Mouse (Mus musculus) ES-E14 (cell line): ENCODE data around the gene Stx8. TPM values are rescaled to one million over a fixed set of nuclear protein-coding genes. Genes with fewer than 3 reads are reported as not detected.
A peak's percentile ranks its signal among the peaks of the same experiment; 100 is the strongest.

Source experiments
- DNase-seq: peaks from one replicate; pipeline ENCODE4 v3.0.0-alpha.2; 2013; ENCODE audit warnings: low read depth, low spot score
- H3K27ac ChIP-seq: 2 replicates; pipeline ENCODE4 v1.5.1; 2012; ENCODE audit warnings: low read depth, mild to moderate bottlenecking, low read length, moderate library complexity, mixed read lengths; ENCODE audit not compliant: poor library complexity, insufficient read depth, severe bottlenecking
- H3K36me3 ChIP-seq: 2 replicates; pipeline ENCODE4 v1.6.1; 2012; ENCODE audit warnings: mild to moderate bottlenecking, low read length, moderate library complexity, mixed read lengths; ENCODE audit not compliant: control insufficient read depth, poor library complexity, insufficient read depth, severe bottlenecking
- H3K4me1 ChIP-seq, 2 experiments: fragments of 150-350 bp in 1 of 2; sonication (generic) in 1 of 2; 2 replicates each; pipeline ENCODE4 v1.6.1; 2012; ENCODE audit warnings: low read length in 2 of 2, mild to moderate bottlenecking in 1 of 2, mixed read lengths in 1 of 2; ENCODE audit not compliant: control insufficient read depth in 2 of 2, insufficient read depth in 2 of 2, poor library complexity in 1 of 2
- H3K4me3 ChIP-seq, 2 experiments: fragments of 150-350 bp in 1 of 2; sonication (generic) in 1 of 2; 2 replicates each; pipeline ENCODE4 v1.5.1; 2012; ENCODE audit warnings: low read length in 2 of 2, low read depth in 1 of 2, mild to moderate bottlenecking in 1 of 2, mixed read lengths in 1 of 2; ENCODE audit not compliant: insufficient read depth in 1 of 2, poor library complexity in 1 of 2, severe bottlenecking in 1 of 2
- H3K9ac ChIP-seq: 2 replicates; pipeline ENCODE4 v1.6.1; 2012; ENCODE audit warnings: low read depth, mild to moderate bottlenecking, low read length, mixed read lengths; ENCODE audit not compliant: poor library complexity, insufficient read depth, severe bottlenecking
- H3K9me3 ChIP-seq: fragments of 150-350 bp; sonication (generic); 2 replicates; pipeline ENCODE4 v1.6.1; 2012; ENCODE audit warnings: low read depth, mild to moderate bottlenecking, low read length; ENCODE audit not compliant: control insufficient read depth, insufficient read depth
- CHD2 ChIP-seq: IDR thresholded peaks from 2 replicates; pipeline ENCODE4 v1.6.1; 2014; ENCODE audit warnings: mild to moderate bottlenecking, low read depth, low read length, inconsistent platforms
- HCFC1 ChIP-seq: IDR thresholded peaks from 2 replicates; pipeline ENCODE4 v1.6.1; 2012; ENCODE audit warnings: low read length, inconsistent platforms, borderline replicate concordance; ENCODE audit not compliant: insufficient read depth
- MAFK ChIP-seq: IDR thresholded peaks from 2 replicates; pipeline ENCODE4 v1.6.1; 2014; ENCODE audit warnings: mild to moderate bottlenecking, low read depth, low read length, inconsistent platforms; ENCODE audit not compliant: insufficient read depth
- ZC3H11A ChIP-seq: IDR thresholded peaks from 2 replicates; pipeline ENCODE4 v1.6.1; 2012; ENCODE audit warnings: low read depth, mild to moderate bottlenecking, inconsistent platforms, low read length, borderline replicate concordance
- ZNF384 ChIP-seq: IDR thresholded peaks from 2 replicates; pipeline ENCODE4 v1.6.1; 2012; ENCODE audit warnings: low read depth, low read length, inconsistent platforms
- in situ Hi-C, 2 experiments: fragments of 600-800 bp; cut with MboI; formaldehyde crosslinking; loops; one replicate each; pipeline ENCODE4 v1.15.1; 2025; ENCODE audit warnings: low sequenced_read_pairs in 2 of 2, inconsistent platforms in 1 of 2; ENCODE audit not compliant: unreplicated experiment in 2 of 2
- total RNA-seq: library from RNA; depleted of rRNA; stranded (reverse); fragments of 300-350 nt; gene quantifications from 2 replicates; pipeline ENCODE4 v1.2.3, GENCODE M21; 2012

Stx8 gene
- total RNA-seq, 1 experiment, result 19.4 TPM

DNA sequence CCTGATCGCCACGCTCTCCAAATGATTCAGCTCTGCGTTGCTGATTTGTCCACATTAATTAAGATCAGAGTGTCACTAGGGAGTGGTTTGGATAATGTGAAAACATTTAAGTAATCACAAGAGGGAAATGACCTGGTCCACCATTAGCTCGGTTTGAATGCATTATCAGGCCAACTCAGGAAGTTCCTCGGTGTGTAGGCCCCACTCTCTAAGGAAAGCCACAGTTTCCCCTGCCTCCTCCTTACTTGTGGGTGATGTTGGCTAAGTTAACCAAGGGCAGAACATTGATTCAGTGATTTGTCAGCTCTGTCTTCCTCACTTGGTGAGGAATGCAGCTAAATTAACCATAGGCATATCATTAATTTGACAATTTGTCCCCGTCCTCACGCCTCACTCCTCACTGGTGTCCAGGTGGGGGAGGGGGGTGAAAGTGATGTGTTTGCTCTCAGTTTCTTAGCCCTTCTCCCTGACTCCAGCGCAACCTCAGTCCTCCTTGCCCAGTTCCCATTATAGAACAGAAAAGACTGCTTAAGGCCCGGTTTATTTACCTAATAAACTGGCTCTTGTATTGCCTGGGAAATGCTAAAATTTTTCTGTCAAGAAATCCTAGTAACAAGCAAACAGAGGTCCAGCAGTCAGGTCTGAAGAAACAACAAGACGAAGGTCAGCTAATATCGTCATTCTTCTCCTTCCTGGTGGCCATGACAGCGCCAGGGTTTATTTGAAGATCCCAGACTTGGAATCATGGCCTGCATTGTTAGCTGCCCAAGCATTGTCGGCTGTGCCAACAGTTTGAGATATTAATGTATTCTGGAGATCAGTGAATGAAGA is 178.5 kb downstream of the Stx8 start:
- H3K36me3 ChIP-seq, result no peaks in the 10 kb centered on the region
- H3K4me3 ChIP-seq, result no peak overlapping the region
- H3K27ac ChIP-seq, result no peak overlapping the region
- peaks cover 0 to 17% of the 10 kb centered on the region in 2 experiments; a peak in 3 of 4 replicates for H3K4me1 ChIP-seq
- TF ChIP-seq ZNF384, result no peak
- TF ChIP-seq CHD2, result no peak
- TF ChIP-seq MAFK, result no peak
- no peak for TF ChIP-seq HCFC1
- TF ChIP-seq ZC3H11A, result no peak
- no peak for DNase-seq
- in situ Hi-C loops, result no loop called here
- no peak overlapping the region for H3K9ac ChIP-seq
- no peaks in the 10 kb centered on the region for H3K9me3 ChIP-seq

GRCm38 (mm10) chr11:68145066-68145585 is 179.1 kb downstream of the Stx8 start:
- TF ChIP-seq ZC3H11A (no peak), ZNF384 (no peak), MAFK (no peak), CHD2 (no peak), HCFC1 (no peak)
- H3K27ac ChIP-seq, result no peak overlapping the region
- H3K4me1 ChIP-seq, result peaks cover 0 to 17% of the 10 kb centered on the region in 2 experiments; a peak in 3 of 4 replicates
- no peak for DNase-seq
- no peak overlapping the region for H3K4me3 ChIP-seq
- in situ Hi-C loops, result no loop called here
- H3K36me3 ChIP-seq, result no peaks in the 10 kb centered on the region
- no peaks in the 10 kb centered on the region for H3K9me3 ChIP-seq
- no peak overlapping the region for H3K9ac ChIP-seq

DNA sequence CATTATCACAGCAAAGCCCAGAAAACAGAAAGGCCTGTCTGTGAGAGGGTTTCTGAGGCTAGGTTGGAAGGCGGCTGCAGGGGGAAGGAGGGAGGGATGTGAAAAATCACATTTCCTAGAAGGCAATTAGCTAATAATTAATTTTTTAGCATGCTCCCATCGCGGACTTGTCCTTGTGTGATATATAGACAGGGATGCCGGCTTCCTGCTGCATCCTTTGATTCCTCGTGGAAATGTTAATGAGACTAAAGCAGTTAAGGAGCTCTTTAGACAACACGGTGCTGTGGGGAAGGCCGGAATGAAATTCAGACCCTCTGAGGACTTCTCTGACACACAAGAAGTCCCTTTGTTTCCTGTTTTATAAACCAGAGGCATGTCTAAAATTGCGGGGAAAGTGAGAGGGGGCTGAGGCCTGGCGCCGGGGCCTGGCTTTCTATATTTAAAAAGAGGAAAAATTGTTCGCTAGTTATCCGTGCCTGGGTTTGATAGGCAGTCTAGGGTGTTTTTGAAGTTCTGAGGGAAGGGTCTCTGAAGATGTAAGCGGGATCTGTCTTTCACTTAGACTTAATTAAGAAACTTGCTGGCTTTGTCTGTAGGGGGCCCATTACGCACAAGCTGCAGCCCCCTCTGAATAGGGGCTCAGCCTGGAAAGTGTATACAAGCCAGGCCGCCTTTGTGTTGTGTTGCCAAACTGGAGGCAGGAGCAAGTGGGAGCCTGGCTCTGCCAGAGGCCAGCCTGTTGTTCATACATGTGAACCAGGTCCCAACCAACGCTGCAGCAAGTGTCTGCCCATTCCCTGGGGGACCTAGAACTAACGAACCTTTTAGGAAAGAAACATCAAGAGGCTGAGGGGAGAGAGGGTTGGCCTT is 179.8 kb downstream of the Stx8 start:
- in situ Hi-C loops, result no loop called here
- Histone ChIP-seq H3K4me3 (no peak overlapping the region), H3K4me1 (peaks cover 0 to 17% of the 10 kb centered on the region in 2 experiments; a peak in 3 of 4 replicates), H3K9ac (no peak overlapping the region), H3K36me3 (no peaks in the 10 kb centered on the region), H3K27ac (no peak overlapping the region), H3K9me3 (no peaks in the 10 kb centered on the region)
- DNase-seq, result no peak
- TF ChIP-seq HCFC1 (no peak), ZC3H11A (no peak), ZNF384 (no peak), MAFK (no peak), CHD2 (no peak)

DNA sequence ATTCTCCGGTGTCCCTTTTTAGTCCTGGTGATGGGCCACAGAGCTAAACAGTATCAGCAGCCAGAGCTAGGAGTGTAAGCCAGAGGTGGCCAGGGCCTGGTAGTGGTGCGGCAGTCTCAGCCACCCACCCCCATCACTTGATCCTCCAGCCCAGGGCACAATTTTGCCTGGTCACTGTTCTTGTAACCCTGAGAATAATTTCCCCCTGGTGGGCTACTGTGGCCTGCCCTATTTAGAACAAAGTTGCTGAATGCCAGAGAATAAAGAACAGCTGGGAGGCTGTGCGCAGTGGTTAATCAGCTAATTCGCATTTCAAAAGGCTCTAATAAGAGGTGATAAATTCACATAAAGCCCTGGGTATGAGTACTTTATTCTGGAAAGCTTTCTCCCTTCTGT is 180.5 kb downstream of the Stx8 start:
- no peaks in the 10 kb centered on the region for H3K36me3 ChIP-seq
- peaks cover 0 to 20% of the 10 kb centered on the region in 2 experiments; a peak in 3 of 4 replicates for H3K4me1 ChIP-seq
- peak; percentile 71 for DNase-seq
- no peak overlapping the region for H3K4me3 ChIP-seq
- no peak overlapping the region for H3K9ac ChIP-seq
- in situ Hi-C loops, result no loop called here
- H3K27ac ChIP-seq, result no peak overlapping the region
- no peaks in the 10 kb centered on the region for H3K9me3 ChIP-seq
- TF ChIP-seq ZNF384 (no peak), MAFK (peak; percentile 83), ZC3H11A (no peak), CHD2 (0 out of 2 replicates have a peak, but pooled peaks have one; percentile 16), HCFC1 (no peak)
